In the genomic region with DNA sequence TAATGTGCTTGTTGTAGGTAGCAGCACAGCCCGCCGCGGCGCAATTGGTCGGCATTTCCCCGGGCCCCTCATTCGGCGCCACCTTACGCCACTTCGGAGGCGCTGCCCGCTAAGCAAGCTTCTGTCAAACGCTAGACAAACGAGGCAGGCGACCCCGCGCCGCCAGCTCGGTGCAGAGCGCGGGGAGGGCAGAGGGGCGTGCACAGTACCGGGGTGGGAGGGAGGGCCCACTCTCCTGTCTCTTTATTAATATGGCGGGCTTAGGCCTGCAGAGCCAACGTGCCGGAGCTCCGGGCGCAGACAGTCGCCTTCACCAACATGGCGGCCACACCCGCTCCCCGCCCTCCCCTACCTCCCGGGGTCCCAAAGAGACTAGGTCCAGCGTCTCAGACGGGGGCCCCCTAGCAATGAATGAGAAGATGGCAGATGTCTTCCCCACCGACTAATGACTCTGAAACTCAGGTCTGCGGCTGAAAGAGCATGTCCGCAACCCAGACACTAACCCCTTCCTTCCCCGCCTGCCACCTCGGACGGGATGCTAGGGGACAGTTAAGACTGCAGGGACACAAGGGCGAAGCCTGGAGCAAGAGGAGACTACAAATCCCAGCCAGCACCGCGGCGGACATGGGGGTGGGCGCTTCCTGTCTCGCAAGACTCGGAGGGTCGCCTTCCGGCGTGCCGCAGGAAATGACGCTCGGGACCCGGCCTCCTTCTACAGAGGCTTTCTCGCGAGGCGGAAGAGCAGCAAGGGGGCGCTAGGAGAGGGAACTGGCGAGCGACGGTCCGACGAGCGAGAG, we compare ENCODE assay signal across 7 mouse cellular contexts. TPM values are rescaled to one million over a fixed set of nuclear protein-coding genes. Genes with fewer than 3 reads are reported as not detected.
DNase-seq lines count a peak whose midpoint lies in the region; ATAC-seq lines count a peak whose summit lies in the region.

A gene (minus strand): TSS at position 223 of the 797 bp plus-strand sequence.
A gene (plus strand): TSS at position 739 of the 797 bp plus-strand sequence.

- H3K36me3 ChIP-seq in intestine, embryonic 16.5 days (ENCODE audit: control insufficient read depth, insufficient read depth, low read length) = peaks cover 4% of the 10 kb centered on the region; the same call in 1 of the 2 replicates
- H3K36me3 ChIP-seq in midbrain, embryonic 11.5 days (ENCODE audit: control insufficient read depth, insufficient read depth, low read length) = no peaks in the 10 kb centered on the region

- intact Hi-C loops in left cerebral cortex, postnatal 36 days (cut with DNase I) = loop anchor here (2.0 kb wide), 2 partner anchors 22 to 70 kb away; a partner anchor contains a TSS

- peak within 1 kb of the TSS; percentile 98 for H3K27ac ChIP-seq in intestine, embryonic 16.5 days (ENCODE audit: low read length)
- peak within 1 kb of the TSS; percentile 97 for H3K27ac ChIP-seq in midbrain, embryonic 11.5 days (ENCODE audit: low read depth, low read length)

- H3K27me3 ChIP-seq in intestine, embryonic 16.5 days (replicated peaks; ENCODE audit: control insufficient read depth, insufficient read depth, low read length) = no peaks in the 10 kb centered on the region
- H3K27me3 ChIP-seq in midbrain, embryonic 11.5 days (ENCODE audit: control insufficient read depth, insufficient read depth, low read length) = no peaks in the 10 kb centered on the region

- DNase-seq in adrenal gland, adult 8-10 months = peak; percentile 98
- DNase-seq in embryo, embryonic 9.5 days (ENCODE audit: extremely low spot score) = peak; percentile 97
- DNase-seq in gastrocnemius, postnatal 4 days (ENCODE audit: low spot score in 2 of 2) = peak; percentile 94 to 98
- DNase-seq in left cerebral cortex, postnatal 36 days (ENCODE audit: low spot score in 2 of 2) = peak; percentile 98 to 99
- DNase-seq in midbrain, embryonic 11.5 days (ENCODE audit: low spot score, missing footprints) = peak; percentile 99
- peak; percentile 97 for DNase-seq in skeletal muscle tissue, adult 2 months (ENCODE audit: low read depth, low spot score)

- H3K4me1 ChIP-seq in intestine, embryonic 16.5 days (ENCODE audit: control insufficient read depth, insufficient read depth, low read length) = peaks cover 19% of the 10 kb centered on the region
- peaks cover 27% of the 10 kb centered on the region for H3K4me1 ChIP-seq in midbrain, embryonic 11.5 days (ENCODE audit: control insufficient read depth, insufficient read depth, low read length)

- no peaks in the 10 kb centered on the region for H3K9me3 ChIP-seq in intestine, embryonic 16.5 days (ENCODE audit: control insufficient read depth, low read length)
- no peaks in the 10 kb centered on the region for H3K9me3 ChIP-seq in midbrain, embryonic 11.5 days (ENCODE audit: control insufficient read depth, low read length)

- H3K9ac ChIP-seq in intestine, embryonic 16.5 days (ENCODE audit: low read depth, low read length) = peak within 1 kb of the TSS; percentile 95
- H3K9ac ChIP-seq in midbrain, embryonic 11.5 days (ENCODE audit: low read length) = peak within 1 kb of the TSS; percentile 81

- H3K4me3 ChIP-seq in intestine, embryonic 16.5 days (ENCODE audit: low read length) = peak within 1 kb of the TSS; percentile 98
- H3K4me3 ChIP-seq in midbrain, embryonic 11.5 days (ENCODE audit: low read depth, low read length) = peak within 1 kb of the TSS; percentile 95

- peak; percentile 99 for ATAC-seq in intestine, embryonic 16.5 days
- ATAC-seq in midbrain, embryonic 11.5 days (ENCODE audit: low FRiP score) = peak; percentile 97

- H3K4me2 ChIP-seq in intestine, embryonic 16.5 days (ENCODE audit: low read depth, low read length) = peak within 1 kb of the TSS; percentile 52
- peak within 1 kb of the TSS; percentile 71 for H3K4me2 ChIP-seq in midbrain, embryonic 11.5 days

- under 1% methylated on average over 65 of the region's 65 CpGs for WGBS in intestine, embryonic 16.5 days
- WGBS in midbrain, embryonic 11.5 days = 0% methylated on average over 62 of the region's 65 CpGs

RNA-seq across cellular contexts. Expression of the first gene that starts in this region (rescaled TPM):
- total RNA-seq in adrenal gland, adult 8-10 months (2022) = 10 to 100 TPM; 12.0 to 13.5 (median 12.9) TPM
- total RNA-seq in gastrocnemius, postnatal 4 days (2021) = 1 to 10 TPM; 6.5 to 9.1 TPM
- 18.6 and 22.6 TPM in 2 replicates for polyA plus RNA-seq in intestine, embryonic 16.5 days (2015; fragmentation: Nextera tagmentation; extraction: Ambion mirVana)
- 10 to 100 TPM; 14.1 to 18.6 TPM for total RNA-seq in left cerebral cortex, postnatal 36 days (2021)
- 23.6 and 24.0 TPM in 2 replicates for polyA plus RNA-seq in midbrain, embryonic 11.5 days (2014; fragmentation: Nextera tagmentation; extraction: Ambion mirVana)

RNA-seq across cellular contexts. Expression of the second gene that starts in this region (rescaled TPM):
- total RNA-seq in adrenal gland, adult 8-10 months (2022) = 10 to 100 TPM; 43.1 to 61.9 (median 51.4) TPM
- total RNA-seq in gastrocnemius, postnatal 4 days (2021) = 10 to 100 TPM; 23.0 to 28.3 TPM
- 11.5 and 15.0 TPM in 2 replicates for polyA plus RNA-seq in intestine, embryonic 16.5 days (2015; fragmentation: Nextera tagmentation; extraction: Ambion mirVana)
- total RNA-seq in left cerebral cortex, postnatal 36 days (2021) = 10 to 100 TPM; 36.9 to 60.8 TPM
- 21.2 and 25.6 TPM in 2 replicates for polyA plus RNA-seq in midbrain, embryonic 11.5 days (2014; fragmentation: Nextera tagmentation; extraction: Ambion mirVana)

Comparison
In these comparisons a context has a peak if more than half of its experiments do, and no peak if none do; other contexts are left out.
1. Peak in every context shown above with its lines: DNase-seq, ATAC-seq, H3K4me3 ChIP-seq and H3K27ac ChIP-seq.